Mouse (Mus musculus) CH12.LX (cell line): ENCODE measurements around the gene Immp2l.

Source experiments
- BHLHE40 ChIP-seq: IDR thresholded peaks from 2 replicates; pipeline ENCODE4 v1.6.1; 2011; ENCODE audit warnings: mild to moderate bottlenecking, low read depth, low read length, improper control_type of control experiment
- CTCF ChIP-seq, 2 experiments: IDR thresholded peaks in 1 of 2; conservative IDR thresholded peaks in 1 of 2; 2 replicates each; pipeline ENCODE4 v1.5.1; 2011 to 2012; ENCODE audit warnings: low read depth in 2 of 2, low read length in 2 of 2, improper control_type of control experiment in 1 of 2, inconsistent platforms in 1 of 2, mild to moderate bottlenecking in 1 of 2, moderate library complexity in 1 of 2
- EP300 ChIP-seq: IDR thresholded peaks from 2 replicates; pipeline ENCODE4 v1.6.1; 2011; ENCODE audit warnings: low read length, improper control_type of control experiment
- KAT2A ChIP-seq: IDR thresholded peaks from 2 replicates; pipeline ENCODE4 v1.6.1; 2012; ENCODE audit warnings: low read length, improper control_type of control experiment, inconsistent platforms; ENCODE audit not compliant: insufficient replicate concordance
- MAX ChIP-seq: IDR thresholded peaks from 2 replicates; pipeline ENCODE4 v1.6.1; 2011; ENCODE audit warnings: low read length, improper control_type of control experiment
- MAZ ChIP-seq: IDR thresholded peaks from 2 replicates; pipeline ENCODE4 v1.6.1; 2012; ENCODE audit warnings: low read depth, mild to moderate bottlenecking, inconsistent platforms, low read length, improper control_type of control experiment, moderate library complexity
- POLR2A ChIP-seq: IDR thresholded peaks from 2 replicates; pipeline ENCODE4 v1.6.1; 2011; ENCODE audit warnings: low read depth, mild to moderate bottlenecking, improper control_type of control experiment, low read length
- SIN3A ChIP-seq: IDR thresholded peaks from 2 replicates; pipeline ENCODE4 v1.6.1; 2012; ENCODE audit warnings: low read length, improper control_type of control experiment, inconsistent platforms
- UBTF ChIP-seq: IDR thresholded peaks from 2 replicates; pipeline ENCODE4 v1.6.1; 2012; ENCODE audit warnings: low read depth, mild to moderate bottlenecking, inconsistent platforms, low read length, improper control_type of control experiment, moderate library complexity
- USF1 ChIP-seq: IDR thresholded peaks from 2 replicates; pipeline ENCODE4 v1.6.1; 2014; ENCODE audit warnings: low read depth, mild to moderate bottlenecking, inconsistent platforms, low read length, improper control_type of control experiment
- ZMIZ1 ChIP-seq: IDR thresholded peaks from 2 replicates; pipeline ENCODE4 v1.6.1; 2012; ENCODE audit warnings: low read depth, mild to moderate bottlenecking, inconsistent platforms, low read length, improper control_type of control experiment
- ZNF384 ChIP-seq: IDR thresholded peaks from 2 replicates; pipeline ENCODE4 v1.6.1; 2012; ENCODE audit warnings: low read depth, low read length, improper control_type of control experiment, inconsistent platforms

- no peak; the same call in 1 of the 2 replicates for TF ChIP-seq MAX
- TF ChIP-seq EP300 = no peak
- no peak for TF ChIP-seq USF1
- TF ChIP-seq CTCF (conservative IDR thresholded peaks at IDR 0.05 in 1 of 2, IDR thresholded peaks at IDR 0.05 in 1 of 2; ENCODE audit: low read depth in 2 of 2, low read length in 2 of 2) = no peak
- TF ChIP-seq MAZ = no peak
- no peak for TF ChIP-seq UBTF
- no peak for TF ChIP-seq POLR2A
- no peak for TF ChIP-seq KAT2A
- TF ChIP-seq BHLHE40 = no peak
- TF ChIP-seq ZNF384 = no peak
- peak; percentile 22; the same call in 1 of the 2 replicates for TF ChIP-seq SIN3A
- TF ChIP-seq ZMIZ1 = no peak
Measured at GRCm38 (mm10) chr12:41024512-41024911, 622 bp downstream of the Immp2l start.
